Mouse (Mus musculus): ENCODE measurements around the gene Erich6. TPM values are rescaled to one million over a fixed set of nuclear protein-coding genes. Genes with fewer than 3 reads are reported as not detected.

Gene Erich6
- polyA plus RNA-seq (2017; shearing (Covaris generic)): under 1 TPM in 1 of 2 experiments, not detected in 1; 0.12 TPM

GRCm38 (mm10) chr3:58636406-58637295 lies at the start of gene Erich6:
Gene Erich6 (minus strand): TSS chr3:58637207.

DNA sequence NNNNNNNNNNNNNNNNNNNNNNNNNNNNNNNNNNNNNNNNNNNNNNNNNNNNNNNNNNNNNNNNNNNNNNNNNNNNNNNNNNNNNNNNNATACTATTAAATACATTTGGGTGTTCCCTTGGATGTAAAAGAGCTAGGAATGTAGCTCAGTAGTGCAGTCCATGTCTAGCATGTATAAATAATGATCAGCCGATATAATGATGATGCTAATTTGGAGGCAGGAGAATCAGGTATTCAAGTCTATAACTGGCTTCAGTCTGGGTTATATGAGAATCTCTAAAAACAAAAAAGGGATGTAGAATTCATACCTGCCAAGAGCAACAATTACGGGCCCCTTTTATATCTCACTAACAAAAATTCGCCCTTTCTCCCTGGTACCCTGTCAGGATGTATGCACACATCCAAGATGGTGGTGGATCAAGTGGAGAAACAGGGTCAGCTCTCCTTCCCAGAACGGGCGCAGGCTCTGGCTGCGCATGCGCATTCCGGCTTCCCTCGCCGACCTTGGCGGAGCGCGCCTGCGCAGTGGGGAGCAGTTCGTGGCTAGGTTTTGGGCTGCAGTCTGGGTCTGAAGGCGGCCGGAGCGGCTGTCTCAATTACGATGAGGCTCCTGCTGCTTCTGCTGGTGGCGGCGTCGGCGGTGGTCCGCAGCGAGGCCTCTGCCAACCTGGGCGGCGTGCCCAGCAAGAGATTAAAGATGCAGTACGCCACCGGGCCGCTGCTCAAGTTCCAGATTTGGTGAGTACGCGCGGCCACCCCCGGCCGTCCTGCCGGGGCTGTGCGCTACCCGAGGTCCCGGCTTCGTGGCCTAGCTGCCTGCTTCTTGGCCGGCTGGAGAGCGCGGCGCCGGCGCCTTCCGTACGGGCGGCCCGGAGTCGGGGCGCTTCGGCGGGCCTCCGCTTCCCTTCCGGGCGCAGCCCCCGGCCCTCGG lies 60.6 kb downstream of the Erich6 start, which contains the start of gene Selenot:
Gene Selenot (plus strand): TSS at position 500 of the 930 bp plus-strand sequence.

Other genes with a start within 250 kb of the Erich6 start
- gene Tsc22d2, start 222.5 kb downstream of the Erich6 start, polyA plus RNA-seq (2017; shearing (Covaris generic)): 10 to 100 TPM; 13.5 to 26.4 TPM
- gene Eif2a, start 111.4 kb downstream of the Erich6 start, polyA plus RNA-seq (2017; shearing (Covaris generic)): 10 to 100 TPM; 29.5 to 40.4 TPM
- gene Serp1, start 111.3 kb downstream of the Erich6 start, polyA plus RNA-seq (2017; shearing (Covaris generic)): 100 to 1,000 TPM; 134 to 150 TPM
- 10 to 100 TPM; 30.5 to 53.4 TPM for gene Selenot, start 60.6 kb downstream of the Erich6 start, polyA plus RNA-seq (2017; shearing (Covaris generic))
- gene Siah2, start 55.2 kb upstream of the Erich6 start, polyA plus RNA-seq (2017; shearing (Covaris generic)): 10 to 100 TPM; 12.6 to 13.3 TPM
- under 1 TPM in 1 of 2 experiments, not detected in 1; 0.12 TPM for gene Mindy4b-ps, start 185.1 kb upstream of the Erich6 start, polyA plus RNA-seq (2017; shearing (Covaris generic))
- gene Clrn1, start 248.1 kb upstream of the Erich6 start, polyA plus RNA-seq (2017; shearing (Covaris generic)): not detected